Mouse (Mus musculus) thymus, adult 18-20 months (tissue): ENCODE results near the gene Otulin.

Experiments
- DNase-seq, 2 experiments: peaks; one replicate each; pipeline ENCODE4 v3.0.0; 2022; ENCODE audit warnings: mixed read lengths in 2 of 2

The Otulin gene

GRCm38 (mm10) chr15:27548110-27548509, 82.4 kb downstream of the Otulin start:
- DNase-seq: no peak

- DNase-seq: no peak
These were observed 85.3 kb downstream of the Otulin start for GRCm38 (mm10) chr15:27545203-27545602.

- no peak for DNase-seq
These were observed 90.7 kb downstream of the Otulin start for GRCm38 (mm10) chr15:27539745-27540144.

GRCm38 (mm10) chr15:27537519-27538223, 92.8 kb downstream of the Otulin start:
- no peak for DNase-seq

GRCm38 (mm10) chr15:27536771-27537170, 93.7 kb downstream of the Otulin start:
- no peak for DNase-seq

GRCm38 (mm10) chr15:27536186-27536585, 94.3 kb downstream of the Otulin start:
- DNase-seq: no peak

GRCm38 (mm10) chr15:27535681-27536080, 94.8 kb downstream of the Otulin start:
- no peak for DNase-seq

GRCm38 (mm10) chr15:27533036-27533435, 97.5 kb downstream of the Otulin start:
- DNase-seq: no peak

GRCm38 (mm10) chr15:27530023-27530422, 100.5 kb downstream of the Otulin start:
- no peak for DNase-seq

- DNase-seq: no peak
These were observed 101.6 kb downstream of the Otulin start for GRCm38 (mm10) chr15:27528896-27529295.

GRCm38 (mm10) chr15:27525233-27526005, 105.1 kb downstream of the Otulin start:
- DNase-seq: no peak

- DNase-seq: no peak
These were observed 110.6 kb downstream of the Otulin start for GRCm38 (mm10) chr15:27519857-27520256.

GRCm38 (mm10) chr15:27518026-27518425, 112.5 kb downstream of the Otulin start:
- DNase-seq: peak in 1 of 2 experiments; percentile 3

GRCm38 (mm10) chr15:27516927-27517326, 113.6 kb downstream of the Otulin start:
- no peak for DNase-seq

GRCm38 (mm10) chr15:27508982-27509381, 121.5 kb downstream of the Otulin start:
- DNase-seq: no peak

- no peak for DNase-seq
These were observed 122.3 kb downstream of the Otulin start for GRCm38 (mm10) chr15:27508169-27508568.

- no peak for DNase-seq
These were observed 123.4 kb downstream of the Otulin start for GRCm38 (mm10) chr15:27506893-27507596.

- no peak for DNase-seq
These were observed 124.2 kb downstream of the Otulin start for GRCm38 (mm10) chr15:27506127-27506886.

- DNase-seq: no peak
These were observed 126.4 kb downstream of the Otulin start for GRCm38 (mm10) chr15:27503801-27504730.

- DNase-seq: no peak
These were observed 127.3 kb downstream of the Otulin start for GRCm38 (mm10) chr15:27503221-27503620.

GRCm38 (mm10) chr15:27502338-27502737, 128.2 kb downstream of the Otulin start:
- DNase-seq: no peak

GRCm38 (mm10) chr15:27500390-27500789, 130.1 kb downstream of the Otulin start:
- DNase-seq: no peak
